Mouse (Mus musculus) induced T-regulatory cell, adult 2 months (primary cell): ENCODE data around the gene Upk1a.

Experiments used
- DNase-seq: peaks from one replicate; pipeline ENCODE4 v3.0.0-alpha.2; 2012; ENCODE audit warnings: low read depth

The Upk1a gene

GRCm38 (mm10) chr7:30572969-30573368 lies 39.7 kb downstream of the Upk1a start:
- no peak for DNase-seq

- no peak for DNase-seq
Observed at GRCm38 (mm10) chr7:30572389-30572788, 40.3 kb downstream of the Upk1a start.

DNA sequence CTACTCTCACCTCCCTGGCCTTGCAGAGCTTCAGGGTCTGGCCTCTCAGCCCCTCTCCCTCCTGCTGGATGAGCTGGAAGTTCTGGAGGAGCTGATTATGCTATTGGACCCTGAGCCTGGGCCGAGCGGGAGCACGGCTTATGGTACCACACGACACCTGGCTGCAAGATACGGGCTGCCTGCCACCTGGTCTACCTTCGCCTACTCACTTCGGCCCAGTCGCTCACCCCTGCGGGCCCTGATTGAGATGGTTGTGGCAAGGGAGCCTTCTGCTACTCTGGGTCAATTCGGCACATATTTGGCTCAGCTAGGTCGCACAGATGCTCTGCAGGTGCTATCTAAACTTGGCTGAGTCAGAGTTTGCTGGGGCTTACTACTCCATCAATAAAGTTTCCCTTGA lies 45.1 kb downstream of the Upk1a start:
- DNase-seq = no peak

DNA sequence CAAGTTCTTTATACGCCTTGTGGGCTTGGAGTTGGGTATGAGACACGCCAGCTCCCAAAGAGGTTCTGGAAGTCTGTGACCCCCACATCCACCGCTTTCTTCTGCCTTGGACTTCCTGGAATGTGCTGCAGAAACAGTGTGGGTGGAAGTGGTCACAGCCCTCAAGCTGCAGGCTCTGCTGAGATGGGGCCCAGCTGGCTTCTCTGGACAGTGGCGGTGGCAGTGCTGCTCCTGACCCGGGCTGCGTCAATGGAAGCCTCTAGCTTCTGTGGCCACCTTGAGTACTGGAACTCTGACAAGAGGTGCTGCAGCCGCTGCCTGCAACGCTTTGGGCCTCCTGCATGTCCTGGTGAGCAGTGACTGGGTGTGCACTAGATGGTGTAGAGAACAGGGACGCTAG lies 46.6 kb downstream of the Upk1a start:
- no peak for DNase-seq

DNA sequence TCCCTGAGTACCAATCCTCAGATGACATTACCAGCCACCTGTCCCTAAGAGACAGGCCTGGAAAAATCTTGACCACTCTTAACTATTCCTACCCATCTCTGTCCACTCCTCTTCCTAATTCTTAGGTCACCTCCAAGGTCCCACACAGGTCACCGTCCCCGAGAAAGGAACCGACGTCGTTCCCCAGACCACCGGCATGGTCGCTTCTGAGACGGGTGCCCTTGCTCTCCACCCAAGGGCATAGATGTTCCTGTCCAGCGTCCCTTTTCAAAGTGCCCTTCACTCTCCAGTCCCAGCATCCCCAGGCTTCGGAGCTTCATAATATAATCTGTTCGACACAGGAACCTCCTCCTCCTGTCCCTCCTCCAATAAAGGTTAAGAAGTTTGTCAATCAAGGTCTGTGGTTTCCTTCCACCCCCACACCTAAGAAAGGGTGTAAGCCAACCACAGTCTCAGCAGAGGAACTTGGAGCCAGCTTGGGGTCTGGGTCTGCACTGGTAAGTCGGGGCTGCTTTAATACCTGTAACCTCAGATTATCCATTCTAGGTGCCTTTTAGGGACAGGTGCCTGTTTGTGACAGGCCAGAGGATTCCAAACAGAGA lies 47.6 kb downstream of the Upk1a start, which contains the start of gene Igflr1:
Gene Igflr1 (plus strand): TSS at position 458 of the 602 bp plus-strand sequence.
- peak; percentile 76 for DNase-seq

GRCm38 (mm10) chr7:30563906-30564280 lies 48.8 kb downstream of the Upk1a start:
- peak; percentile 93 for DNase-seq

DNA sequence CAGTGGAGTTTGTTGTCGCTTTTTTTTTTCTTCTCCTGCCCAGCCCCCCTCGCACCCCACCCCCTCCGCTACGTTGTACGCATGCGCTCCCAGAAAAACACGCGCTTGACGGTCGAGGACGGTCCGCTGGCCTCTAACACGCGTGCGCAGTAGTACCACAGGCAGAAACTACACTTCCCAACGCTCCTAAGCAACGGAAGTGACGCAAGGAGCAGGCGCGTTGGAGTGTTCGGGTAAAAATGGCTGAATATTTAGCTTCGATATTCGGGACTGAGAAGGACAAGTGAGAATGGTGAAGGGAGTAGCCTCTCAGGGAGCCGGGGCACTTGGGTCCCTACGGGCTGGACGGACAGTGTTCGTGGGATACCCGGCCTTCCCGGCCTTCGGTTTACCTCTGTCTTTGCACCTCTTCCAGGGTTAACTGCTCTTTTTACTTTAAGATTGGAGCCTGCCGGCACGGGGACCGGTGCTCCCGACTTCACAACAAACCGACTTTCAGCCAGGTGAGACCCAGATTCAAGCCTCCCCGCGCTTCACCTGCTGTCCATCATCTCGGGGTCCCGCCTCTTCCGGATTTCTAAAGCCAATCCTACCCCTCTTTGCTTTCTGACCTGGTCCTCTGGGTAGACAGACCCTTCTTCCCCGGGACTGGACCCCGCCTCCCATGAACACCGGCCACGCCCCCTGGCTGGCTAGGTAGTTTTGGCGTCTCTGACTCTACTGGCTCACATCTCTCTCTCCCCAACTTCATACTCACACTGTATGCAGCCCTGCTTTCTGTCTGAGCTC lies 49.3 kb downstream of the Upk1a start, which contains the start of the genes U2af1l4, Gm49396 and Psenen:
Gene U2af1l4 (plus strand): TSS at position 185 of the 789 bp plus-strand sequence.
Gene Gm49396 (plus strand): TSS at position 228 of the 789 bp plus-strand sequence.
Gene Psenen (minus strand): TSS at position 511 of the 789 bp plus-strand sequence.
- peak; percentile 100 for DNase-seq

GRCm38 (mm10) chr7:30562526-30563116 lies 50.0 kb downstream of the Upk1a start:
- DNase-seq = no peak

- no peak for DNase-seq
Observed at GRCm38 (mm10) chr7:30560296-30560695, 52.4 kb downstream of the Upk1a start.

GRCm38 (mm10) chr7:30559443-30559954 lies 53.1 kb downstream of the Upk1a start, which contains the start of gene Lin37:
Gene Lin37, minus strand, starts transcription at chr7:30559838.
- peak; percentile 96 for DNase-seq

- peak; percentile 53 for DNase-seq
Observed at GRCm38 (mm10) chr7:30558656-30559442, 53.8 kb downstream of the Upk1a start.

GRCm38 (mm10) chr7:30557901-30558514 lies 54.6 kb downstream of the Upk1a start:
- DNase-seq = no peak

DNA sequence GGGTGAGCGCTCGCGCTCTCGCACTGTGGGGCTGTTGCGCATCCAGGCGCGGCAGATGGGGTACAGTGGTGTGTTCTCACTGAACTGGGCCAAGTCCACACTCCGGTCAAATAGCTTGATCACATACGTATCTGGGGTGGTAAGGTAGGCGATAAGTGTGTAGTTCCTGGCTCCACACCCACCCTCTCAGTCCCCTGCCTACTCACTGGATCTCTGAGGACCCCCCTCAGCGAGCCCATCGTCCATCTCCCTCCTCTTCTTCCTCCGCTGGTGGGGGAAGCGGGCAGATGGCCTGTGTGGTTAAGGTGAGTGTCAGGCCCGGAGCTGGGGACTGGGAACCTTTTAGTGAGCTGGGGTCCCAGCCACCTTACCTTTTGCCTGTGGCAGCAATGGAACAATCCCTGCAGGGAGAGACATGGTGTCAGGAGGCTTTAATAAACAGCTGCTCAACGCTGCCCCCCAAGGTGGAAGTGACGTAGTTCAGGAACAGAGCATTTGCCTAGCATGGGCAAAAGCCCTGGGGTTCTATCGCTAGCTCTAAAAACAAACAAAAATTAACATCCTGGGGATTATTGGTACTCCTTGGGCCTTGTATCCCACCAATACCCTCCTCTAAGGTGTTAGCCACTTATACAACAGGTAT lies 55.6 kb downstream of the Upk1a start:
- peak; percentile 59 for DNase-seq

- DNase-seq = no peak
Observed at GRCm38 (mm10) chr7:30553810-30554584, 58.6 kb downstream of the Upk1a start.
